In the genomic region with DNA sequence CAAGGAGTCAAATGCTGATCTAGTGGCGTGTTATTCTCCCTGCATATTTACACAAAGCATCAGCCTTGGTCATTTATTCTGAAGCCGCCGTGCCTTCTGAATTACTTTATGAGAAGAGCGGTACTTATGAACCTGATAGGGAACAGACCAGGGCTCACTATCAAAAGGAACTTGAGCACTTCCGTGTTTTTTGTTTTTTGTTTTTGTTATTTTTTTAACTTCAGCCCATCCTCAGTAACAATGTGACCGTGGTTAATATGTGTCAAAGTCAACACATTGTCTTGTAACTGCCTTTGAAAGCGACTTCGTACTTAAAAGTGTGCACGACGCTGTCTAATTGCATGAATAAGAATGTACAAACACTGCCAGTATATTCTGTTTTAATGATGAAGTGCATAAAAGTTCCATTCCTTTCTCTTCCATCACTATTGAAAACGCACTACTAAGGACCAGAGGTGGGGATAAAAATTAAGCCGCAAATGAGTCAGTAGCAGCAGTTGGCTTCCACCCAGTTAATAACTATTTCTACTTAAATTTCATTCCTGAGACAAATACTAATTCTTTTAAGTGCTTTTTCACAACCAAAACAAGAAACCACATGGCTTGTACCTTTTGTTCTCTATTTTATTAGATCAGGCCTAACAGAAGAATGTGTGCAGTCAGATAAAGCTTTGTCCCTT, we compare ENCODE assay signal across 7 mouse cellular contexts. TPM values are rescaled to one million over a fixed set of nuclear protein-coding genes. Genes with fewer than 3 reads are reported as not detected.
DNase-seq lines count a peak whose midpoint lies in the region; ATAC-seq and TF ChIP-seq lines count a peak whose summit lies in the region.

No protein-coding gene starts in this region.

- peak overlapping the region; percentile 88 for H3K4me2 ChIP-seq in lung, postnatal 0 days (replicated peaks; ENCODE audit: low read depth, low read length)
- H3K4me2 ChIP-seq in forebrain, embryonic 16.5 days (ENCODE audit: low read length), result peak overlapping the region; percentile 63
- peak overlapping the region; percentile 95 for H3K4me2 ChIP-seq in limb, embryonic 15.5 days
- peak overlapping the region; percentile 96 for H3K4me2 ChIP-seq in stomach, postnatal 0 days (replicated peaks; ENCODE audit: low read depth)

- H3K27me3 ChIP-seq in lung, postnatal 0 days (replicated peaks; ENCODE audit: insufficient read depth, low read length), result no peaks in the 10 kb centered on the region
- H3K27me3 ChIP-seq in forebrain, embryonic 16.5 days (replicated peaks; ENCODE audit: control insufficient read depth, insufficient read depth, low read length), result no peaks in the 10 kb centered on the region
- H3K27me3 ChIP-seq in limb, embryonic 15.5 days, result no peaks in the 10 kb centered on the region
- no peaks in the 10 kb centered on the region for H3K27me3 ChIP-seq in stomach, postnatal 0 days (ENCODE audit: control insufficient read depth, insufficient read depth, low read length)

- H3K9ac ChIP-seq in lung, postnatal 0 days (replicated peaks; ENCODE audit: low read depth), result no peak overlapping the region
- H3K9ac ChIP-seq in forebrain, embryonic 16.5 days (replicated peaks; ENCODE audit: low read depth, low read length), result peak overlapping the region; percentile 83
- H3K9ac ChIP-seq in limb, embryonic 15.5 days, result no peak overlapping the region; the same call in 1 of the 2 replicates
- H3K9ac ChIP-seq in stomach, postnatal 0 days (ENCODE audit: low read length), result peak overlapping the region; percentile 61; the same call in 1 of the 2 replicates

- WGBS in lung, postnatal 0 days, result 21% methylated on average over 12 of the region's 12 CpGs
- 1% methylated on average over 12 of the region's 12 CpGs for WGBS in forebrain, embryonic 16.5 days
- WGBS in limb, embryonic 15.5 days, result 15% methylated on average over 12 of the region's 12 CpGs
- 22% methylated on average over 12 of the region's 12 CpGs for WGBS in stomach, postnatal 0 days

- DNase-seq in lung, postnatal 0 days (ENCODE audit: low spot score), result no peak
- DNase-seq in lung, postnatal 4 days, result no peak
- DNase-seq in stomach, postnatal 0 days (ENCODE audit: low spot score), result no peak
- no peak for DNase-seq in frontal cortex, postnatal 10 days (ENCODE audit: low spot score in 2 of 2)
- DNase-seq in right cerebral cortex, postnatal 36 days (ENCODE audit: low spot score in 2 of 2), result no peak

- no peaks in the 10 kb centered on the region for H3K4me1 ChIP-seq in lung, postnatal 0 days (ENCODE audit: insufficient read depth, low read depth, low read length)
- H3K4me1 ChIP-seq in forebrain, embryonic 16.5 days (replicated peaks; ENCODE audit: control insufficient read depth, insufficient read depth, low read length), result peaks cover 12% of the 10 kb centered on the region
- 0 out of 2 replicates have a peak, but pooled peaks cover 2% of the 10 kb centered on the region for H3K4me1 ChIP-seq in limb, embryonic 15.5 days
- 0 out of 2 replicates have a peak, but pooled peaks cover 3% of the 10 kb centered on the region for H3K4me1 ChIP-seq in stomach, postnatal 0 days (replicated peaks; ENCODE audit: control insufficient read depth, insufficient read depth)

- ATAC-seq in lung, postnatal 0 days, result no peak
- ATAC-seq in forebrain, embryonic 16.5 days, result no peak
- no peak for ATAC-seq in limb, embryonic 15.5 days (ENCODE audit: insufficient number of reproducible peaks, low FRiP score, low TSS enrichment, low read depth)
- ATAC-seq in stomach, postnatal 0 days (ENCODE audit: low FRiP score, low TSS enrichment), result peak; percentile 12; the same call in 1 of the 2 replicates

- no peak for TF ChIP-seq CTCF in lung, postnatal 0 days (IDR thresholded peaks at IDR 0.05)
- no peak for TF ChIP-seq CTCF in stomach, postnatal 0 days (IDR thresholded peaks at IDR 0.05; ENCODE audit: low read depth)

- H3K27ac ChIP-seq in lung, postnatal 0 days (ENCODE audit: low read length), result no peak overlapping the region
- peak overlapping the region; percentile 87 for H3K27ac ChIP-seq in forebrain, embryonic 16.5 days (ENCODE audit: low read length)
- H3K27ac ChIP-seq in limb, embryonic 15.5 days, result no peak overlapping the region
- no peak overlapping the region for H3K27ac ChIP-seq in stomach, postnatal 0 days (replicated peaks)

- H3K4me3 ChIP-seq in lung, postnatal 0 days (ENCODE audit: low read depth, low read length), result peak overlapping the region; percentile 54
- peak overlapping the region; percentile 72 for H3K4me3 ChIP-seq in forebrain, embryonic 16.5 days (replicated peaks; ENCODE audit: low read length)
- peak overlapping the region; percentile 58 for H3K4me3 ChIP-seq in limb, embryonic 15.5 days
- peak overlapping the region; percentile 57 for H3K4me3 ChIP-seq in stomach, postnatal 0 days (ENCODE audit: low read depth, low read length)

- no peaks in the 10 kb centered on the region for H3K36me3 ChIP-seq in lung, postnatal 0 days (ENCODE audit: insufficient read depth, low read length)
- no peaks in the 10 kb centered on the region for H3K36me3 ChIP-seq in forebrain, embryonic 16.5 days (ENCODE audit: control insufficient read depth, insufficient read depth)
- H3K36me3 ChIP-seq in limb, embryonic 15.5 days, result no peaks in the 10 kb centered on the region
- H3K36me3 ChIP-seq in stomach, postnatal 0 days (ENCODE audit: control insufficient read depth, insufficient read depth, low read length), result no peaks in the 10 kb centered on the region

- no peaks in the 10 kb centered on the region for H3K9me3 ChIP-seq in lung, postnatal 0 days (ENCODE audit: low read length)
- no peaks in the 10 kb centered on the region for H3K9me3 ChIP-seq in forebrain, embryonic 16.5 days (ENCODE audit: control insufficient read depth, low read length)
- no peaks in the 10 kb centered on the region for H3K9me3 ChIP-seq in limb, embryonic 15.5 days
- H3K9me3 ChIP-seq in stomach, postnatal 0 days (ENCODE audit: control insufficient read depth, low read length), result no peaks in the 10 kb centered on the region

- no peak for TF ChIP-seq EP300 in lung, postnatal 0 days (IDR thresholded peaks at IDR 0.05)
- no peak for TF ChIP-seq EP300 in stomach, postnatal 0 days (optimal IDR thresholded peaks at IDR 0.05)

RNA-seq across cellular contexts. Expression of a gene that starts 0.5 kb away (rescaled TPM):
- 2.8 and 3.6 TPM in 2 replicates for polyA plus RNA-seq in lung, postnatal 0 days (2015; fragmentation: Nextera tagmentation; extraction: Ambion mirVana)
- polyA plus RNA-seq in forebrain, embryonic 16.5 days (2015; fragmentation: Nextera tagmentation; extraction: Ambion mirVana), result 11.2 and 12.8 TPM in 2 replicates
- polyA plus RNA-seq in limb, embryonic 15.5 days (2015; fragmentation: Nextera tagmentation; extraction: Ambion mirVana), result 5.0 and 5.2 TPM in 2 replicates
- polyA plus RNA-seq in stomach, postnatal 0 days (2015; fragmentation: Nextera tagmentation; extraction: Ambion mirVana), result 1.1 TPM in 2 replicates

Comparison
In these comparisons a context has a peak if more than half of its experiments do, and no peak if none do; other contexts are left out.
1. H3K9ac ChIP-seq: peak in forebrain, embryonic 16.5 days (single experiment) and stomach, postnatal 0 days (single experiment); none in lung, postnatal 0 days (single experiment) and limb, embryonic 15.5 days (single experiment).
2. Peak in every context shown above with its lines, with median percentiles within 50 percentile points of each other: H3K4me2 ChIP-seq and H3K4me3 ChIP-seq.